Mouse (Mus musculus) midbrain, embryonic 14.5 days (tissue): Measurements from ENCODE around the gene Brinp1. TPM values are rescaled to one million over a fixed set of nuclear protein-coding genes. Genes with fewer than 3 reads are reported as not detected.
"Not testable (repeated sequence)": the region's sequence is repeated elsewhere in the genome, so short reads cannot be mapped to it uniquely, and the experiment has no call there.

Experiments used
- ATAC-seq: fragments of 200-750 bp; cut with Nextera tagmentation; 2 replicates; pipeline ENCODE4 v1.8.0; 2017; ENCODE audit warnings: moderate number of reproducible peaks, moderate library complexity; ENCODE audit not compliant: low FRiP score, low TSS enrichment
- DNase-seq: peaks from one replicate; pipeline ENCODE4 v3.0.0-alpha.2; 2015
- H3K27ac ChIP-seq: fragments of 300-500 bp; sonication (generic); replicated peaks from 2 replicates; pipeline ENCODE4 v1.5.1; 2014; ENCODE audit warnings: mild to moderate bottlenecking, low read depth, low read length, moderate library complexity
- H3K27me3 ChIP-seq: fragments of 300-500 bp; sonication (generic); 2 replicates; pipeline ENCODE4 v1.6.1; 2014; ENCODE audit warnings: low read length, control low read depth, mixed read lengths; ENCODE audit not compliant: control insufficient read depth, insufficient read depth
- H3K36me3 ChIP-seq: fragments of 300-500 bp; sonication (generic); 2 replicates; pipeline ENCODE4 v1.6.1; 2014; ENCODE audit warnings: low read length, control low read depth; ENCODE audit not compliant: control insufficient read depth, insufficient read depth
- H3K4me1 ChIP-seq: fragments of 300-500 bp; sonication (generic); 2 replicates; pipeline ENCODE4 v1.6.1; 2014; ENCODE audit warnings: mild to moderate bottlenecking, antibody characterized with exemption, low read length, control low read depth; ENCODE audit not compliant: control insufficient read depth, insufficient read depth
- H3K4me2 ChIP-seq: fragments of 300-500 bp; sonication (generic); 2 replicates; pipeline ENCODE4 v1.6.1; 2014; ENCODE audit warnings: mild to moderate bottlenecking, low read length, moderate library complexity
- H3K4me3 ChIP-seq: fragments of 300-500 bp; sonication (generic); replicated peaks from 2 replicates; pipeline ENCODE4 v1.5.1; 2014; ENCODE audit warnings: low read depth, low read length
- H3K9ac ChIP-seq: fragments of 300-500 bp; sonication (generic); replicated peaks from 2 replicates; pipeline ENCODE4 v1.6.1; 2014; ENCODE audit warnings: mild to moderate bottlenecking, low read length, moderate library complexity
- H3K9me3 ChIP-seq: fragments of 300-500 bp; sonication (generic); 2 replicates; pipeline ENCODE4 v1.6.1; 2016; ENCODE audit warnings: low read length, control low read depth, mixed read lengths; ENCODE audit not compliant: control insufficient read depth
- WGBS: fragments of 180-500 bp; shearing (Covaris S2); extraction: QIAGEN DNeasy Blood & Tissue Kit; methylation state at CpG from one replicate; pipeline ENCODE4 v1.1.7; 2014; 5-methylcytosine and 5-hydroxymethylcytosine counted together
- polyA plus RNA-seq: library from polyadenylated mRNA; unstranded; fragments of >200 nt; fragmentation: Nextera tagmentation; extraction: Ambion mirVana; gene quantifications from 2 replicates; pipeline ENCODE4 v1.2.1, GENCODE M21; 2014

Brinp1 gene
- polyA plus RNA-seq, 1 experiment from 2014 or later = 43.4 TPM

GRCm38 (mm10) chr4:68865135-68865767, 88.9 kb downstream of the Brinp1 start:
- Histone ChIP-seq H3K9ac (no peak overlapping the region), H3K4me1 (no peaks in the 10 kb centered on the region), H3K27me3 (no peaks in the 10 kb centered on the region), H3K27ac (no peak overlapping the region), H3K9me3 (no peaks in the 10 kb centered on the region), H3K36me3 (no peaks in the 10 kb centered on the region), H3K4me3 (no peak overlapping the region), H3K4me2 (no peak overlapping the region)
- DNase-seq = no peak
- no peak for ATAC-seq
- 81% methylated on average over 4 of the region's 4 CpGs for WGBS

GRCm38 (mm10) chr4:68864668-68865067, 89.5 kb downstream of the Brinp1 start:
- Histone ChIP-seq H3K36me3 (no peaks in the 10 kb centered on the region), H3K9ac (no peak overlapping the region), H3K4me3 (no peak overlapping the region), H3K9me3 (no peaks in the 10 kb centered on the region), H3K27me3 (no peaks in the 10 kb centered on the region), H3K4me2 (no peak overlapping the region), H3K27ac (no peak overlapping the region), H3K4me1 (no peaks in the 10 kb centered on the region)
- DNase-seq (no peak), ATAC-seq (no peak)
- WGBS = 97% methylated on average over 2 of the region's 2 CpGs

- no peak overlapping the region for H3K4me3 ChIP-seq
- DNase-seq (no peak), ATAC-seq (no peak)
- no peaks in the 10 kb centered on the region for H3K27me3 ChIP-seq
- no peak overlapping the region for H3K27ac ChIP-seq
- H3K4me1 ChIP-seq = no peaks in the 10 kb centered on the region
- WGBS = 57% methylated on average over 1 of the region's 1 CpGs
- no peaks in the 10 kb centered on the region for H3K9me3 ChIP-seq
- H3K36me3 ChIP-seq = no peaks in the 10 kb centered on the region
- H3K4me2 ChIP-seq = no peak overlapping the region
- no peak overlapping the region for H3K9ac ChIP-seq
These were observed 97.3 kb downstream of the Brinp1 start for GRCm38 (mm10) chr4:68856868-68857267.

DNA sequence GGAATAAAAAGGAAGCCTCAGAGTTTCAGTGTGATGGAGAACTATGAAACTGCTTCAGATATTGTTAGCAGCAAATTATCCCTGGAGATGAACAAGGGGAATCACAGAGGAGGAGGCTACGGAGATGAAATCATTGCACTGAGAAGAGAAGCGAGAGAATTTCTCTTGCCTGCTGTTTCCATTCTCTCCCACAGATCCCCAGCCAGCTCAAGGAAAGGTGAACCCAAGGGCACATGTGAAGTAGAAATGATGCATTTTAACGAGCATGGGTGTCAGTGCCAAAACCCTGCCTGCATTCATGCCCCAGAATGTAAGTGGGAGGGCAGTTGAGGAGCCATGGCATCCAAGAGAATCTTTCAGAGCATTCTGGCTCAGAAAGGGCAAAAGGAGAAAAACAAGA, 104.5 kb downstream of the Brinp1 start:
- WGBS = 56% methylated on average over 3 of the region's 3 CpGs
- Histone ChIP-seq H3K4me1 (no peaks in the 10 kb centered on the region), H3K4me3 (no peak overlapping the region), H3K4me2 (no peak overlapping the region), H3K9me3 (no peaks in the 10 kb centered on the region), H3K9ac (no peak overlapping the region), H3K27me3 (no peaks in the 10 kb centered on the region), H3K27ac (0 out of 2 replicates have a peak overlapping the region, but pooled peaks have one; percentile 5), H3K36me3 (no peaks in the 10 kb centered on the region)
- ATAC-seq = no peak
- peak; percentile 11 for DNase-seq

- Histone ChIP-seq H3K4me1 (no peaks in the 10 kb centered on the region), H3K9ac (no peak overlapping the region), H3K4me2 (no peak overlapping the region), H3K36me3 (no peaks in the 10 kb centered on the region), H3K27me3 (no peaks in the 10 kb centered on the region), H3K27ac (no peak overlapping the region), H3K4me3 (no peak overlapping the region), H3K9me3 (no peaks in the 10 kb centered on the region)
- DNase-seq (no peak), ATAC-seq (no peak)
- WGBS = 73% methylated on average over 1 of the region's 1 CpGs
These were observed 107.2 kb downstream of the Brinp1 start for GRCm38 (mm10) chr4:68846976-68847375.

- H3K27ac ChIP-seq = no peak overlapping the region
- H3K4me1 ChIP-seq = no peaks in the 10 kb centered on the region
- no peaks in the 10 kb centered on the region for H3K9me3 ChIP-seq
- ATAC-seq (no peak), DNase-seq (peak; percentile 72)
- H3K4me3 ChIP-seq = no peak overlapping the region
- no peak overlapping the region for H3K4me2 ChIP-seq
- H3K36me3 ChIP-seq = no peaks in the 10 kb centered on the region
- H3K9ac ChIP-seq = no peak overlapping the region
- no peaks in the 10 kb centered on the region for H3K27me3 ChIP-seq
- 40% methylated on average over 3 of the region's 3 CpGs for WGBS
These were observed 108.2 kb downstream of the Brinp1 start for GRCm38 (mm10) chr4:68845964-68846363.

- H3K4me1 ChIP-seq, H3K4me2 ChIP-seq, ATAC-seq, H3K9me3 ChIP-seq, H3K4me3 ChIP-seq, DNase-seq, H3K27ac ChIP-seq, H3K36me3 ChIP-seq, H3K27me3 ChIP-seq, H3K9ac ChIP-seq: not testable (repeated sequence)
These were observed 140.2 kb downstream of the Brinp1 start for GRCm38 (mm10) chr4:68813997-68814396.

DNA sequence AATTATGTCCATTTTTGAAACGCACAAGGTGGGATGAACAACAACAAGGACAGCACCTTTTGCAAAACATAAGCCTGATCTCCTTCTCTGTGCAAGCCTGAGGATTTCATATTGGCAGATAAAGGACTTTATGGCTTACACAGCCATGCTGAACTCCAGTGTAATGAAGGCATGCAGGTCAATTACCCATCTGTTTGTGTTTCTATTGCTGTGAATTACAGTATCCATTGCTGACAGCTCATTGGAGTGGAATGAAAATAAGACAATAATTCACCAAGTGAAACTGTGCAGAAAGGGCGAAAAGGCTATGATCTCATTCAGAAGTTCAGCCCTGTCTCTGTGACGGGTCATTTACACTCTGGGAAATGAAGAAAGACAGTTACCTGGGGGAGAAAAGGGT, 147.7 kb downstream of the Brinp1 start:
- Histone ChIP-seq H3K4me2 (no peak overlapping the region), H3K4me1 (no peaks in the 10 kb centered on the region), H3K27me3 (no peaks in the 10 kb centered on the region), H3K9ac (no peak overlapping the region), H3K9me3 (no peaks in the 10 kb centered on the region), H3K36me3 (no peaks in the 10 kb centered on the region), H3K4me3 (no peak overlapping the region), H3K27ac (no peak overlapping the region)
- no peak for ATAC-seq
- WGBS = 82% methylated on average over 3 of the region's 3 CpGs
- DNase-seq = no peak

GRCm38 (mm10) chr4:68801923-68802855, 152.0 kb downstream of the Brinp1 start:
- Histone ChIP-seq H3K9ac (no peak overlapping the region), H3K4me2 (no peak overlapping the region), H3K36me3 (no peaks in the 10 kb centered on the region), H3K27me3 (no peaks in the 10 kb centered on the region), H3K9me3 (no peaks in the 10 kb centered on the region), H3K4me1 (no peaks in the 10 kb centered on the region), H3K27ac (no peak overlapping the region), H3K4me3 (no peak overlapping the region)
- DNase-seq (peak; percentile 13), ATAC-seq (no peak)
- 77% methylated on average over 6 of the region's 6 CpGs for WGBS
